Mouse (Mus musculus) MEL (cell line): ENCODE results near the gene Aven. TPM values are rescaled to one million over a fixed set of nuclear protein-coding genes. Genes with fewer than 3 reads are reported as not detected.

Experiments used
- DNase-seq: peaks from one replicate; pipeline ENCODE4 v3.0.0; 2011; ENCODE audit warnings: low read depth, low spot score
- H3K27ac ChIP-seq: 2 replicates; pipeline ENCODE4 v1.5.1; 2012; ENCODE audit warnings: low read depth, mild to moderate bottlenecking, control low read depth, low read length, moderate library complexity; ENCODE audit not compliant: control insufficient read depth
- H3K27me3 ChIP-seq, 2 experiments: fragments of 150-350 bp in 1 of 2; sonication (generic) in 1 of 2; 2 replicates each; pipeline ENCODE4 v1.6.1; 2012; ENCODE audit warnings: low read length in 2 of 2, mild to moderate bottlenecking in 2 of 2, improper control_type of control experiment in 1 of 2, moderate library complexity in 1 of 2; ENCODE audit not compliant: insufficient read depth in 2 of 2, control insufficient read depth in 1 of 2
- H3K36me3 ChIP-seq, 2 experiments: 2 replicates each; pipeline ENCODE4 v1.6.1; 2012 to 2014; ENCODE audit warnings: low read length in 2 of 2, improper control_type of control experiment in 1 of 2, inconsistent platforms in 1 of 2, mild to moderate bottlenecking in 1 of 2; ENCODE audit not compliant: insufficient read depth in 2 of 2, control insufficient read depth in 1 of 2
- H3K4me1 ChIP-seq, 2 experiments: fragments of 150-350 bp in 1 of 2; sonication (generic) in 1 of 2; 2 replicates each; pipeline ENCODE4 v1.6.1; 2012; ENCODE audit warnings: low read length in 2 of 2, improper control_type of control experiment in 1 of 2, mild to moderate bottlenecking in 1 of 2; ENCODE audit not compliant: insufficient read depth in 2 of 2, control insufficient read depth in 1 of 2
- H3K4me3 ChIP-seq, 2 experiments: fragments of 150-350 bp in 1 of 2; sonication (generic) in 1 of 2; 2 replicates each; pipeline ENCODE4 v1.5.1; 2012; ENCODE audit warnings: low read depth in 2 of 2, low read length in 2 of 2, mild to moderate bottlenecking in 2 of 2, moderate library complexity in 2 of 2, control low read depth in 1 of 2, improper control_type of control experiment in 1 of 2; ENCODE audit not compliant: control insufficient read depth in 1 of 2, insufficient read depth in 1 of 2
- H3K79me2 ChIP-seq: 2 replicates; pipeline ENCODE4 v1.6.1; 2012; ENCODE audit warnings: mild to moderate bottlenecking, low read length, moderate library complexity; ENCODE audit not compliant: control insufficient read depth, poor library complexity, insufficient read depth
- H3K9ac ChIP-seq: 2 replicates; pipeline ENCODE4 v1.6.1; 2012; ENCODE audit warnings: low read depth, mild to moderate bottlenecking, control low read depth, low read length, moderate library complexity; ENCODE audit not compliant: control insufficient read depth, poor library complexity, severe bottlenecking
- H3K9me3 ChIP-seq: fragments of 150-350 bp; sonication (generic); replicated peaks from 2 replicates; pipeline ENCODE4 v1.6.1; 2012; ENCODE audit warnings: mild to moderate bottlenecking, low read length, improper control_type of control experiment, moderate library complexity; ENCODE audit not compliant: insufficient read depth
- E2F4 ChIP-seq: IDR thresholded peaks from 2 replicates; pipeline ENCODE4 v1.6.1; 2011; ENCODE audit warnings: low read depth, low read length, improper control_type of control experiment, borderline replicate concordance
- EP300 ChIP-seq, 2 experiments: IDR thresholded peaks; 2 replicates each; pipeline ENCODE4 v1.6.1; 2011; ENCODE audit warnings: improper control_type of control experiment in 2 of 2, low read length in 2 of 2, low read depth in 1 of 2, mild to moderate bottlenecking in 1 of 2
- ETS1 ChIP-seq: IDR thresholded peaks from 2 replicates; pipeline ENCODE4 v1.6.1; 2012; ENCODE audit warnings: low read depth, mild to moderate bottlenecking, inconsistent platforms, low read length, improper control_type of control experiment, moderate library complexity
- JUND ChIP-seq: IDR thresholded peaks from 2 replicates; pipeline ENCODE4 v1.6.1; 2011; ENCODE audit warnings: low read depth, mild to moderate bottlenecking, improper control_type of control experiment, low read length
- MAX ChIP-seq: IDR thresholded peaks from 2 replicates; pipeline ENCODE4 v1.6.1; 2011; ENCODE audit warnings: low read length, improper control_type of control experiment
- MEF2A ChIP-seq: IDR thresholded peaks from 2 replicates; pipeline ENCODE4 v1.6.1; 2014; ENCODE audit warnings: low read depth, mild to moderate bottlenecking, inconsistent platforms, low read length, improper control_type of control experiment; ENCODE audit not compliant: poor library complexity, insufficient replicate concordance, severe bottlenecking; ENCODE audit errors: extremely low read depth
- MYB ChIP-seq: IDR thresholded peaks from 2 replicates; pipeline ENCODE4 v1.6.1; 2011; ENCODE audit warnings: mild to moderate bottlenecking, low read depth, low read length, improper control_type of control experiment
- NELFE ChIP-seq: IDR thresholded peaks from 2 replicates; pipeline ENCODE4 v1.6.1; 2011; ENCODE audit warnings: low read depth, low read length, improper control_type of control experiment
- POLR2A ChIP-seq, 2 experiments: IDR thresholded peaks; 2 replicates each; pipeline ENCODE4 v1.6.1; 2011 to 2012; ENCODE audit warnings: low read length in 2 of 2, mild to moderate bottlenecking in 2 of 2, control low read depth in 1 of 2, improper control_type of control experiment in 1 of 2, low read depth in 1 of 2, moderate library complexity in 1 of 2; ENCODE audit not compliant: control insufficient read depth in 1 of 2, insufficient read depth in 1 of 2, poor library complexity in 1 of 2
- RAD21 ChIP-seq: IDR thresholded peaks from 2 replicates; pipeline ENCODE4 v1.6.1; 2011; ENCODE audit warnings: mild to moderate bottlenecking, low read depth, low read length, improper control_type of control experiment
- TAL1 ChIP-seq: IDR thresholded peaks from 2 replicates; pipeline ENCODE4 v1.6.1; 2012; ENCODE audit warnings: mild to moderate bottlenecking, inconsistent platforms, low read length, moderate library complexity, mixed read lengths
- TBP ChIP-seq: IDR thresholded peaks from 2 replicates; pipeline ENCODE4 v1.8.0; 2011; ENCODE audit warnings: low read depth, low read length, improper control_type of control experiment
- UBTF ChIP-seq: IDR thresholded peaks from 2 replicates; pipeline ENCODE4 v1.6.1; 2012; ENCODE audit warnings: low read depth, mild to moderate bottlenecking, inconsistent platforms, low read length, improper control_type of control experiment, moderate library complexity, borderline replicate concordance; ENCODE audit not compliant: insufficient read depth
- ZC3H11A ChIP-seq: IDR thresholded peaks from 2 replicates; pipeline ENCODE4 v1.6.1; 2012; ENCODE audit warnings: low read depth, mild to moderate bottlenecking, inconsistent platforms, low read length, improper control_type of control experiment
- ZNF384 ChIP-seq: IDR thresholded peaks from 2 replicates; pipeline ENCODE4 v1.6.1; 2012; ENCODE audit warnings: low read depth, mild to moderate bottlenecking, inconsistent platforms, low read length, improper control_type of control experiment
- polyA plus RNA-seq, 2 experiments: library from polyadenylated mRNA; stranded (reverse) in 1 of 2; unstranded in 1 of 2; fragments of >175 nt in 1 of 2; fragments of >200 nt in 1 of 2; gene quantifications; 2 replicates each; pipeline versions ENCODE4 v1.2.1 to v1.2.4; 2012; ENCODE audit warnings: low replicate concordance in 2 of 2, low read depth in 1 of 2; ENCODE audit not compliant: insufficient read length in 2 of 2, insufficient read depth in 1 of 2, missing spikeins in 1 of 2
- total RNA-seq: library from RNA; depleted of rRNA; stranded (reverse); fragments of 300-350 nt; gene quantifications from 2 replicates; pipeline ENCODE4 v1.2.3, GENCODE M21; 2012; rRNA removed

The Aven gene
- total and polyA plus RNA-seq, 3 experiments = 33.4 to 72.8 (median 50.3) TPM

- TF ChIP-seq RAD21 (no peak), EP300 (IDR thresholded peaks at IDR 0.05; ENCODE audit: low read depth in 1 of 2, low read length in 2 of 2) (peak; percentile 89 to 93), MEF2A (no peak), TAL1 (peak; percentile 80), UBTF (no peak), JUND (no peak), E2F4 (no peak), ZC3H11A (no peak)
Observed at GRCm38 (mm10) chr2:112676721-112677120, 184.0 kb downstream of the Aven start (continued).

GRCm38 (mm10) chr2:112677246-112677645 is 184.5 kb downstream of the Aven start:
- no peaks in the 10 kb centered on the region for H3K27me3 ChIP-seq
- H3K9me3 ChIP-seq = no peaks in the 10 kb centered on the region
- H3K9ac ChIP-seq = peak overlapping the region; percentile 35; the same call in 1 of the 2 replicates
- peak; percentile 28 for DNase-seq
- no peaks in the 10 kb centered on the region for H3K79me2 ChIP-seq
- peak; percentile 41; the same call in 1 of the 2 replicates for TF ChIP-seq JUND
- TF ChIP-seq POLR2A (IDR thresholded peaks at IDR 0.05; ENCODE audit: control insufficient read depth in 1 of 2, insufficient read depth in 1 of 2, low read depth in 1 of 2, low read length in 2 of 2, poor library complexity in 1 of 2) = no peak
- TF ChIP-seq, all 39 proteins: peak for 1
- peak overlapping the region; percentile 34 for H3K27ac ChIP-seq
- peaks cover 15 to 29% of the 10 kb centered on the region in 2 experiments for H3K4me1 ChIP-seq
- peaks cover 0 to 17% of the 10 kb centered on the region in 2 experiments; a peak in 2 of 4 replicates for H3K36me3 ChIP-seq
- H3K4me3 ChIP-seq = 0 out of 4 replicates have a peak overlapping the region, but pooled peaks of 1 of the 2 experiments have one; percentile 9

GRCm38 (mm10) chr2:112681817-112682216 is 189.1 kb downstream of the Aven start:
- Histone ChIP-seq H3K27ac (0 out of 2 replicates have a peak overlapping the region, but pooled peaks have one; percentile 7), H3K4me1 (peaks cover 10 to 19% of the 10 kb centered on the region in 2 experiments), H3K79me2 (no peaks in the 10 kb centered on the region), H3K36me3 (peaks cover 0 to 10% of the 10 kb centered on the region in 2 experiments; a peak in 2 of 4 replicates), H3K9me3 (no peaks in the 10 kb centered on the region), H3K27me3 (peaks cover 2 to 5% of the 10 kb centered on the region in 2 experiments; a peak in 3 of 4 replicates), H3K9ac (no peak overlapping the region), H3K4me3 (no peak overlapping the region)
- peak; percentile 58 for DNase-seq
- TF ChIP-seq MAX (peak; percentile 60), NELFE (no peak), ETS1 (peak; percentile 43; the same call in 1 of the 2 replicates), EP300 (IDR thresholded peaks at IDR 0.05; ENCODE audit: low read depth in 1 of 2, low read length in 2 of 2) (peak; percentile 29 to 36; a peak in 1 of 4 replicates), ZNF384 (no peak), TBP (no peak), UBTF (no peak), MYB (no peak)

Other genes with a start within 250 kb of the Aven start
- gene Nutm1, start 233.7 kb upstream of the Aven start, total RNA-seq = 0.04 TPM in 1 of 2 replicates, not detected in the other
- gene Nutm1, start 233.7 kb upstream of the Aven start, polyA plus RNA-seq = under 1 TPM in 1 of 2 experiments, not detected in 1; 0.13 TPM
- gene Nop10, start 231.0 kb upstream of the Aven start, total RNA-seq = 275 and 283 TPM in 2 replicates
- 100 to 1,000 TPM in 1 of 2 experiments, not detected in 1; 253 TPM for gene Nop10, start 231.0 kb upstream of the Aven start, polyA plus RNA-seq
- gene Slc12a6, start 227.1 kb upstream of the Aven start, total RNA-seq = 20.4 and 21.7 TPM in 2 replicates
- 10 to 100 TPM in 1 of 2 experiments, not detected in 1; 21.2 TPM for gene Slc12a6, start 227.1 kb upstream of the Aven start, polyA plus RNA-seq
- 0.04 TPM in 1 of 2 replicates, not detected in the other for gene Gm21985, start 226.7 kb upstream of the Aven start, total RNA-seq
- gene Gm21985, start 226.7 kb upstream of the Aven start, polyA plus RNA-seq = not detected
- gene Emc4, start 124.9 kb upstream of the Aven start, total RNA-seq = 163 and 201 TPM in 2 replicates
- gene Emc4, start 124.9 kb upstream of the Aven start, polyA plus RNA-seq = 100 to 1,000 TPM in 1 of 2 experiments, not detected in 1; 171 TPM
- gene Katnbl1, start 113.8 kb upstream of the Aven start, total RNA-seq = 16.6 and 16.7 TPM in 2 replicates
- gene Katnbl1, start 113.8 kb upstream of the Aven start, polyA plus RNA-seq = 10 to 100 TPM in 1 of 2 experiments, not detected in 1; 12.6 TPM
- gene Emc7, start 38.0 kb upstream of the Aven start, total RNA-seq = 23.1 and 25.7 TPM in 2 replicates
- 10 to 100 TPM in 1 of 2 experiments, not detected in 1; 17.7 TPM for gene Emc7, start 38.0 kb upstream of the Aven start, polyA plus RNA-seq
- not detected in 2 replicates for gene Chrm5, start 12.2 kb upstream of the Aven start, total RNA-seq
- gene Chrm5, start 12.2 kb upstream of the Aven start, polyA plus RNA-seq = not detected